Mouse (Mus musculus) small intestine, adult 2 months (tissue): ENCODE measurements around the gene Them5.

Experiments
- CTCF ChIP-seq: fragments of 200-500 bp; IDR thresholded peaks from 2 replicates; pipeline ENCODE4 v1.5.1; 2012; ENCODE audit warnings: low read depth, mild to moderate bottlenecking, control low read depth, inconsistent platforms, low read length, moderate library complexity, mixed read lengths; ENCODE audit not compliant: insufficient replicate concordance, insufficient read length; ENCODE audit errors: extremely low read depth
- POLR2A ChIP-seq: fragments of 200-500 bp; IDR thresholded peaks from 2 replicates; pipeline ENCODE4 v1.6.1; 2012; ENCODE audit warnings: low read depth, mild to moderate bottlenecking, control low read depth, inconsistent platforms, low read length, moderate library complexity

- no peak for TF ChIP-seq POLR2A
- no peak for TF ChIP-seq CTCF
Observed at GRCm38 (mm10) chr3:94371637-94372036, 29.7 kb downstream of the Them5 start.
